Mouse (Mus musculus) testis, adult 2 months (tissue): Measurements from ENCODE around the gene Tgds.

ENCODE experiments used
- CTCF ChIP-seq: fragments of 200-500 bp; IDR thresholded peaks from 2 replicates; pipeline ENCODE4 v1.5.1; 2012; ENCODE audit warnings: low read depth, mild to moderate bottlenecking, inconsistent platforms, low read length, moderate library complexity; ENCODE audit not compliant: control insufficient read depth, insufficient read depth, insufficient replicate concordance
- POLR2A ChIP-seq: fragments of 200-500 bp; IDR thresholded peaks from 2 replicates; pipeline ENCODE4 v1.6.1; 2012; ENCODE audit warnings: low read depth, mild to moderate bottlenecking, inconsistent platforms, low read length, moderate library complexity; ENCODE audit not compliant: control insufficient read depth

- TF ChIP-seq POLR2A (no peak), CTCF (no peak)
Observed at GRCm38 (mm10) chr14:118088437-118089207, 43.9 kb downstream of the Tgds start.
